Mouse (Mus musculus) stomach, postnatal 0 days (tissue): Measurements from ENCODE around the gene Wdr66.

Experiments used
- CTCF ChIP-seq: IDR thresholded peaks from 2 replicates; pipeline ENCODE4 v1.5.1; 2016; ENCODE audit warnings: antibody characterized with exemption, low read depth, mild to moderate bottlenecking, moderate library complexity
- EP300 ChIP-seq: optimal IDR thresholded peaks from 2 replicates; pipeline ENCODE3; 2016; ENCODE audit warnings: antibody characterized with exemption

DNA sequence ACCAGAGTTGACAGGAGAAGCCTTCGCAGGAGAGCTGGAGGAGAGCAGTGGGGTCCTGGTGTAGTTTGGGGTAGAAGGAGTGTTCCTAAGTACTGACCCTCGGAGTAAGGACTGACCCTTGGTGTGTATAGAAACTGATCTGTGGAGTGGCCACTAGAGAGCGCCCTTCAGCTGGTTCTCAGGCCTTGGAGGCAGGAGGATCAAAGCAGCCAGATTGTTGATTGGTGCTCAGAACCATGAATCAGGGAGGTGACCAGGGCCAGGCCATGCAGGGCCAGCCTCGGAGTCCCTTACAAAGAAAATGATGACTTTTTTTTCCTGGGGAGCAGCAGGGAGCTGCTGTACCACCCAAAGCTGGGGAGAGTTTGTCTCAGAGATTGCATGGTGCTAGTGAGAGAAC, 6.4 kb upstream of the Wdr66 start:
- TF ChIP-seq CTCF: peak; percentile 82
- no peak for TF ChIP-seq EP300
